Mouse (Mus musculus): ENCODE results near the gene Cpeb3. TPM values are rescaled to one million over a fixed set of nuclear protein-coding genes. Genes with fewer than 3 reads are reported as not detected.

Gene Cpeb3
- polyA plus RNA-seq, 1 experiment: not detected

GRCm38 (mm10) chr19:37020531-37020930 lies 187.9 kb downstream of the Cpeb3 start:
- Histone ChIP-seq H3K27ac (ENCODE audit: insufficient read depth, low read depth, low read length) (no peak overlapping the region; the same call in 1 of the 2 replicates), H3K4me3 (ENCODE audit: insufficient read depth, low read depth, low read length) (no peak overlapping the region), H3K4me1 (ENCODE audit: control insufficient read depth, insufficient read depth, low read length) (peaks cover 24% of the 10 kb centered on the region)
- WGBS: 34% methylated on average over 5 of the region's 5 CpGs
- no peak for TF ChIP-seq POLR2A (IDR thresholded peaks at IDR 0.05; ENCODE audit: insufficient read depth, low read depth, low read length)
- no peak for TF ChIP-seq CTCF (IDR thresholded peaks at IDR 0.05; ENCODE audit: insufficient read depth, low read depth, low read length)

- Histone ChIP-seq H3K4me3 (ENCODE audit: insufficient read depth, low read depth, low read length) (no peak overlapping the region), H3K27ac (ENCODE audit: insufficient read depth, low read depth, low read length) (no peak overlapping the region), H3K4me1 (ENCODE audit: control insufficient read depth, insufficient read depth, low read length) (peaks cover 15% of the 10 kb centered on the region)
- WGBS: 67% methylated on average over 5 of the region's 5 CpGs
- no peak for TF ChIP-seq POLR2A (IDR thresholded peaks at IDR 0.05; ENCODE audit: insufficient read depth, low read depth, low read length)
- TF ChIP-seq CTCF (IDR thresholded peaks at IDR 0.05; ENCODE audit: insufficient read depth, low read depth, low read length): no peak
Measured at GRCm38 (mm10) chr19:37018931-37019330, 189.5 kb downstream of the Cpeb3 start.

GRCm38 (mm10) chr19:37018411-37018810 lies 190.0 kb downstream of the Cpeb3 start:
- WGBS: 15% methylated on average over 26 of the region's 26 CpGs
- Histone ChIP-seq H3K4me3 (ENCODE audit: insufficient read depth, low read depth, low read length) (peak overlapping the region; percentile 9), H3K4me1 (ENCODE audit: control insufficient read depth, insufficient read depth, low read length) (peaks cover 15% of the 10 kb centered on the region), H3K27ac (ENCODE audit: insufficient read depth, low read depth, low read length) (no peak overlapping the region)
- TF ChIP-seq CTCF (IDR thresholded peaks at IDR 0.05; ENCODE audit: insufficient read depth, low read depth, low read length) (no peak), POLR2A (IDR thresholded peaks at IDR 0.05; ENCODE audit: insufficient read depth, low read depth, low read length) (no peak)

GRCm38 (mm10) chr19:37016890-37017289 lies 191.5 kb downstream of the Cpeb3 start:
- Histone ChIP-seq H3K4me3 (ENCODE audit: insufficient read depth, low read depth, low read length) (no peak overlapping the region), H3K27ac (ENCODE audit: insufficient read depth, low read depth, low read length) (no peak overlapping the region), H3K4me1 (ENCODE audit: control insufficient read depth, insufficient read depth, low read length) (peaks cover 11% of the 10 kb centered on the region)
- WGBS: 88% methylated on average over 6 of the region's 6 CpGs
- TF ChIP-seq POLR2A (IDR thresholded peaks at IDR 0.05; ENCODE audit: insufficient read depth, low read depth, low read length) (no peak), CTCF (IDR thresholded peaks at IDR 0.05; ENCODE audit: insufficient read depth, low read depth, low read length) (no peak)

GRCm38 (mm10) chr19:37014173-37014939 lies 194.0 kb downstream of the Cpeb3 start:
- WGBS: 94% methylated on average over 8 of the region's 8 CpGs
- Histone ChIP-seq H3K4me3 (ENCODE audit: insufficient read depth, low read depth, low read length) (no peak overlapping the region), H3K27ac (ENCODE audit: insufficient read depth, low read depth, low read length) (no peak overlapping the region), H3K4me1 (ENCODE audit: control insufficient read depth, insufficient read depth, low read length) (peaks cover 11% of the 10 kb centered on the region; the same call in 1 of the 2 replicates)
- TF ChIP-seq CTCF (IDR thresholded peaks at IDR 0.05; ENCODE audit: insufficient read depth, low read depth, low read length): no peak
- TF ChIP-seq POLR2A (IDR thresholded peaks at IDR 0.05; ENCODE audit: insufficient read depth, low read depth, low read length): no peak

GRCm38 (mm10) chr19:37013461-37013860 lies 194.9 kb downstream of the Cpeb3 start:
- WGBS: 82% methylated on average over 6 of the region's 6 CpGs
- TF ChIP-seq CTCF (IDR thresholded peaks at IDR 0.05; ENCODE audit: insufficient read depth, low read depth, low read length) (no peak), POLR2A (IDR thresholded peaks at IDR 0.05; ENCODE audit: insufficient read depth, low read depth, low read length) (no peak)
- Histone ChIP-seq H3K4me1 (ENCODE audit: control insufficient read depth, insufficient read depth, low read length) (peaks cover 11% of the 10 kb centered on the region; the same call in 1 of the 2 replicates), H3K27ac (ENCODE audit: insufficient read depth, low read depth, low read length) (no peak overlapping the region; the same call in 1 of the 2 replicates), H3K4me3 (ENCODE audit: insufficient read depth, low read depth, low read length) (no peak overlapping the region)

- peaks cover 8% of the 10 kb centered on the region; the same call in 1 of the 2 replicates for H3K4me1 ChIP-seq (ENCODE audit: control insufficient read depth, insufficient read depth, low read length)
- peak overlapping the region; percentile 51; the same call in 1 of the 2 replicates for H3K27ac ChIP-seq (ENCODE audit: insufficient read depth, low read depth, low read length)
- H3K4me3 ChIP-seq (ENCODE audit: insufficient read depth, low read depth, low read length): no peak overlapping the region
- TF ChIP-seq CTCF (IDR thresholded peaks at IDR 0.05; ENCODE audit: insufficient read depth, low read depth, low read length) (no peak), POLR2A (IDR thresholded peaks at IDR 0.05; ENCODE audit: insufficient read depth, low read depth, low read length) (no peak)
- 50% methylated on average over 3 of the region's 3 CpGs for WGBS
Measured at GRCm38 (mm10) chr19:37009878-37010281, 198.5 kb downstream of the Cpeb3 start.

GRCm38 (mm10) chr19:37004557-37004956 lies 203.8 kb downstream of the Cpeb3 start:
- peaks cover 4% of the 10 kb centered on the region; the same call in 1 of the 2 replicates for H3K4me1 ChIP-seq (ENCODE audit: control insufficient read depth, insufficient read depth, low read length)

More at GRCm38 (mm10) chr19:37004557-37004956, 203.8 kb downstream of the Cpeb3 start:
- Histone ChIP-seq H3K27ac (ENCODE audit: insufficient read depth, low read depth, low read length) (no peak overlapping the region), H3K4me3 (ENCODE audit: insufficient read depth, low read depth, low read length) (no peak overlapping the region)
- no peak for TF ChIP-seq POLR2A (IDR thresholded peaks at IDR 0.05; ENCODE audit: insufficient read depth, low read depth, low read length)
- no peak for TF ChIP-seq CTCF (IDR thresholded peaks at IDR 0.05; ENCODE audit: insufficient read depth, low read depth, low read length)
- WGBS: 89% methylated on average over 5 of the region's 5 CpGs

Other genes with a start within 250 kb of the Cpeb3 start
- not detected in 2 replicates for gene March5, start 1.1 kb downstream of the Cpeb3 start, polyA plus RNA-seq (2012; ENCODE audit: insufficient read depth, insufficient read length, low replicate concordance, missing spikeins)
- 94.3 TPM in 1 of 2 replicates, not detected in the other for gene Ide, start 129.3 kb upstream of the Cpeb3 start, polyA plus RNA-seq (2012; ENCODE audit: insufficient read depth, insufficient read length, low replicate concordance, missing spikeins)
- gene Kif11, start 167.8 kb upstream of the Cpeb3 start, polyA plus RNA-seq (2012; ENCODE audit: insufficient read depth, insufficient read length, low replicate concordance, missing spikeins): 63.0 TPM in 1 of 2 replicates, not detected in the other
- gene Hhex, start 226.2 kb upstream of the Cpeb3 start, polyA plus RNA-seq (2012; ENCODE audit: insufficient read depth, insufficient read length, low replicate concordance, missing spikeins): not detected in 2 replicates